Comparison of ENCODE assay signal across 8 mouse cellular contexts in genomic region chr3:32511191-32511550, GRCm38 (mm10). TPM values are rescaled to one million over a fixed set of nuclear protein-coding genes. Genes with fewer than 3 reads are reported as not detected.
DNase-seq lines count a peak whose midpoint lies in the region; ATAC-seq and TF ChIP-seq lines count a peak whose summit lies in the region.

No protein-coding gene starts in this region.

- no peak for TF ChIP-seq POLR2A in bone marrow macrophage, adult 2 months (IDR thresholded peaks at IDR 0.05; ENCODE audit: borderline replicate concordance, low read depth, low read length)
- TF ChIP-seq POLR2A in liver, adult 2 months (IDR thresholded peaks at IDR 0.05; ENCODE audit: extremely low read depth, insufficient read depth, low read length) = no peak

- TF ChIP-seq CTCF in bone marrow macrophage, adult 2 months (IDR thresholded peaks at IDR 0.05; ENCODE audit: low read depth, low read length) = no peak
- no peak for TF ChIP-seq CTCF in liver, adult 2 months (IDR thresholded peaks at IDR 0.05; ENCODE audit: low read depth, low read length)

- peak overlapping the region; percentile 64 for H3K27ac ChIP-seq in bone marrow macrophage, adult 2 months (ENCODE audit: insufficient read depth, low read depth, low read length)
- no peak overlapping the region; the same call in 1 of the 2 replicates for H3K27ac ChIP-seq in forebrain, embryonic 11.5 days (ENCODE audit: low read depth, low read length)
- H3K27ac ChIP-seq in liver, adult 2 months (replicated peaks; ENCODE audit: insufficient read depth, low read depth, low read length) = peak overlapping the region; percentile 81
- H3K27ac ChIP-seq in neural tube, embryonic 12.5 days = 0 out of 2 replicates have a peak overlapping the region, but pooled peaks have one; percentile 62

- no peaks in the 10 kb centered on the region for H3K27me3 ChIP-seq in megakaryocyte, embryonic 14.5 days (replicated peaks)
- H3K27me3 ChIP-seq in forebrain, embryonic 11.5 days (ENCODE audit: control insufficient read depth, insufficient read depth, low read length) = no peaks in the 10 kb centered on the region
- no peaks in the 10 kb centered on the region for H3K27me3 ChIP-seq in liver, adult 2 months (ENCODE audit: control insufficient read depth, insufficient read depth, low read length)
- H3K27me3 ChIP-seq in neural tube, embryonic 12.5 days (replicated peaks) = no peaks in the 10 kb centered on the region

- DNase-seq in forebrain, embryonic 11.5 days (ENCODE audit: low spot score) = no peak
- no peak for DNase-seq in liver, adult 2 months (ENCODE audit: extremely low read depth, low read depth, low spot score)
- no peak for DNase-seq in urinary bladder, postnatal 14 days (ENCODE audit: low spot score)
- no peak for DNase-seq in gastrocnemius, postnatal 25 days

- peaks cover 43% of the 10 kb centered on the region for H3K4me1 ChIP-seq in megakaryocyte, embryonic 14.5 days
- peaks cover 16% of the 10 kb centered on the region for H3K4me1 ChIP-seq in bone marrow macrophage, adult 2 months (ENCODE audit: control insufficient read depth, insufficient read depth, low read length)
- no peaks in the 10 kb centered on the region; the same call in 1 of the 2 replicates for H3K4me1 ChIP-seq in forebrain, embryonic 11.5 days (replicated peaks; ENCODE audit: control insufficient read depth, insufficient read depth, low read length)
- H3K4me1 ChIP-seq in liver, adult 2 months (ENCODE audit: control insufficient read depth, insufficient read depth, low read length) = peaks cover 2% of the 10 kb centered on the region; the same call in 1 of the 2 replicates
- H3K4me1 ChIP-seq in neural tube, embryonic 12.5 days = peaks cover 26% of the 10 kb centered on the region

- peak overlapping the region; percentile 95 for H3K4me3 ChIP-seq in megakaryocyte, embryonic 14.5 days (replicated peaks)
- H3K4me3 ChIP-seq in bone marrow macrophage, adult 2 months (ENCODE audit: insufficient read depth, low read length) = peak overlapping the region; percentile 85
- H3K4me3 ChIP-seq in forebrain, embryonic 11.5 days (ENCODE audit: low read depth, low read length) = peak overlapping the region; percentile 86
- H3K4me3 ChIP-seq in liver, adult 2 months (ENCODE audit: insufficient read depth, low read depth, low read length) = peak overlapping the region; percentile 67
- peak overlapping the region; percentile 97 for H3K4me3 ChIP-seq in neural tube, embryonic 12.5 days

- no peaks in the 10 kb centered on the region for H3K9me3 ChIP-seq in megakaryocyte, embryonic 14.5 days
- no peaks in the 10 kb centered on the region for H3K9me3 ChIP-seq in forebrain, embryonic 11.5 days (ENCODE audit: control insufficient read depth, low read length)
- H3K9me3 ChIP-seq in neural tube, embryonic 12.5 days = no peaks in the 10 kb centered on the region

- H3K4me2 ChIP-seq in forebrain, embryonic 11.5 days (ENCODE audit: low read depth, low read length, severe bottlenecking) = peak overlapping the region; percentile 64
- H3K4me2 ChIP-seq in neural tube, embryonic 12.5 days (replicated peaks) = peak overlapping the region; percentile 77

- H3K79me2 ChIP-seq in liver, adult 2 months (ENCODE audit: control insufficient read depth, insufficient read depth, low read length) = peaks cover 3% of the 10 kb centered on the region; the same call in 1 of the 2 replicates

- H3K36me3 ChIP-seq in megakaryocyte, embryonic 14.5 days (replicated peaks; ENCODE audit: low read length) = peaks cover 31% of the 10 kb centered on the region
- H3K36me3 ChIP-seq in forebrain, embryonic 11.5 days (ENCODE audit: control insufficient read depth, insufficient read depth, low read length) = no peaks in the 10 kb centered on the region; the same call in 1 of the 2 replicates
- peaks cover 10% of the 10 kb centered on the region; the same call in 1 of the 2 replicates for H3K36me3 ChIP-seq in liver, adult 2 months (ENCODE audit: control insufficient read depth, insufficient read depth, low read length)
- peaks cover 11% of the 10 kb centered on the region for H3K36me3 ChIP-seq in neural tube, embryonic 12.5 days

- peak overlapping the region; percentile 87 for H3K9ac ChIP-seq in forebrain, embryonic 11.5 days (ENCODE audit: low read length)
- peak overlapping the region; percentile 83 for H3K9ac ChIP-seq in liver, adult 2 months (ENCODE audit: low read depth, low read length)
- peak overlapping the region; percentile 96 for H3K9ac ChIP-seq in neural tube, embryonic 12.5 days

- 5% methylated on average over 13 of the region's 13 CpGs for WGBS in forebrain, embryonic 11.5 days
- WGBS in liver, adult 2 months = 2% methylated on average over 13 of the region's 13 CpGs
- 7% methylated on average over 13 of the region's 13 CpGs for WGBS in neural tube, embryonic 12.5 days

- no peak for ATAC-seq in megakaryocyte, adult 5-6 weeks (ENCODE audit: poor library complexity, severe bottlenecking)
- no peak for ATAC-seq in forebrain, embryonic 11.5 days (replicated peaks; ENCODE audit: low FRiP score)
- no peak for ATAC-seq in neural tube, embryonic 12.5 days (ENCODE audit: low FRiP score, low read depth)

RNA-seq across cellular contexts. Expression of gene Zfp639, which starts 1.1 kb away (rescaled TPM):
- polyA plus RNA-seq in megakaryocyte, embryonic 14.5 days (2012; ENCODE audit: insufficient read depth, low replicate concordance) = 2.3 TPM in 1 of 2 replicates, not detected in the other
- 32.8 and 37.5 TPM in 2 replicates for total RNA-seq in megakaryocyte, adult 5-6 weeks (2015)
- total RNA-seq in megakaryocyte, adult 5-6 weeks (2017) = 36.0 and 39.4 TPM in 2 replicates
- polyA plus RNA-seq in bone marrow macrophage, adult 2 months (2012; ENCODE audit: insufficient read depth, insufficient read length, missing spikeins) = 30.6 and 33.8 TPM in 2 replicates
- polyA plus RNA-seq in forebrain, embryonic 11.5 days (2014; fragmentation: Nextera tagmentation; extraction: Ambion mirVana) = 47.0 and 56.9 TPM in 2 replicates
- total RNA-seq in liver, adult 2 months (2014; rRNA removed) = 23.6 and 24.2 TPM in 2 replicates
- 7.6 and 10.8 TPM in 2 replicates for polyA plus RNA-seq in liver, adult 2 months (2012; rRNA removed)
- polyA plus RNA-seq in neural tube, embryonic 12.5 days (2016; fragmentation: Nextera tagmentation; extraction: Ambion mirVana) = 42.2 and 49.7 TPM in 2 replicates
- 10 to 100 TPM; 20.6 to 26.3 TPM for total RNA-seq in gastrocnemius, postnatal 25 days (2021)

RNA-seq across cellular contexts. Expression of gene Mfn1, which starts 18.1 kb away (rescaled TPM):
- 2.7 TPM in 1 of 2 replicates, not detected in the other for polyA plus RNA-seq in megakaryocyte, embryonic 14.5 days (2012; ENCODE audit: insufficient read depth, low replicate concordance)
- total RNA-seq in megakaryocyte, adult 5-6 weeks (2015) = 20.3 and 29.8 TPM in 2 replicates
- total RNA-seq in megakaryocyte, adult 5-6 weeks (2017) = 16.9 and 21.4 TPM in 2 replicates
- 29.1 and 30.9 TPM in 2 replicates for polyA plus RNA-seq in bone marrow macrophage, adult 2 months (2012; ENCODE audit: insufficient read depth, insufficient read length, missing spikeins)
- 35.9 and 38.6 TPM in 2 replicates for polyA plus RNA-seq in forebrain, embryonic 11.5 days (2014; fragmentation: Nextera tagmentation; extraction: Ambion mirVana)
- 39.7 and 45.0 TPM in 2 replicates for total RNA-seq in liver, adult 2 months (2014; rRNA removed)
- polyA plus RNA-seq in liver, adult 2 months (2012; rRNA removed) = 10.1 and 11.6 TPM in 2 replicates
- polyA plus RNA-seq in neural tube, embryonic 12.5 days (2016; fragmentation: Nextera tagmentation; extraction: Ambion mirVana) = 43.0 and 49.7 TPM in 2 replicates
- total RNA-seq in gastrocnemius, postnatal 25 days (2021) = 100 to 1,000 TPM; 184 to 204 TPM

RNA-seq across cellular contexts. Expression of gene Kcnmb3, which starts 19.1 kb away (rescaled TPM):
- polyA plus RNA-seq in megakaryocyte, embryonic 14.5 days (2012; ENCODE audit: insufficient read depth, low replicate concordance) = not detected in 2 replicates
- not detected in 2 replicates for total RNA-seq in megakaryocyte, adult 5-6 weeks (2015)
- not detected in 2 replicates for total RNA-seq in megakaryocyte, adult 5-6 weeks (2017)
- not detected in 2 replicates for polyA plus RNA-seq in bone marrow macrophage, adult 2 months (2012; ENCODE audit: insufficient read depth, insufficient read length, missing spikeins)
- 0.21 TPM in 1 of 2 replicates, not detected in the other for polyA plus RNA-seq in forebrain, embryonic 11.5 days (2014; fragmentation: Nextera tagmentation; extraction: Ambion mirVana)
- total RNA-seq in liver, adult 2 months (2014; rRNA removed) = not detected in 2 replicates
- not detected in 2 replicates for polyA plus RNA-seq in liver, adult 2 months (2012; rRNA removed)
- 0.11 TPM in 1 of 2 replicates, not detected in the other for polyA plus RNA-seq in neural tube, embryonic 12.5 days (2016; fragmentation: Nextera tagmentation; extraction: Ambion mirVana)
- total RNA-seq in gastrocnemius, postnatal 25 days (2021) = not detected
